Mouse (Mus musculus): ENCODE data around the gene Snx9. TPM values are rescaled to one million over a fixed set of nuclear protein-coding genes. Genes with fewer than 3 reads are reported as not detected.

The Snx9 gene
- polyA plus RNA-seq, 1 experiment: 17.8 TPM

GRCm38 (mm10) chr17:5966706-5967105 is 125.6 kb downstream of the Snx9 start:
- TF ChIP-seq POLR2A (IDR thresholded peaks at IDR 0.05; ENCODE audit: borderline replicate concordance, insufficient read depth, low read length): no peak
- TF ChIP-seq CTCF (IDR thresholded peaks at IDR 0.05; ENCODE audit: borderline replicate concordance, insufficient read depth, low read depth, low read length): no peak
- 91% methylated on average over 5 of the region's 5 CpGs for WGBS

GRCm38 (mm10) chr17:5968562-5968961 is 127.4 kb downstream of the Snx9 start:
- H3K27me3 ChIP-seq (ENCODE audit: control insufficient read depth, insufficient read depth, low read length): no peaks in the 10 kb centered on the region
- H3K27ac ChIP-seq (ENCODE audit: insufficient read depth, low read length): no peak overlapping the region
- H3K4me1 ChIP-seq (ENCODE audit: control insufficient read depth, insufficient read depth, low read length): no peaks in the 10 kb centered on the region
- TF ChIP-seq POLR2A (IDR thresholded peaks at IDR 0.05; ENCODE audit: borderline replicate concordance, insufficient read depth, low read length) (no peak), CTCF (IDR thresholded peaks at IDR 0.05; ENCODE audit: borderline replicate concordance, insufficient read depth, low read depth, low read length) (no peak)
- no peak overlapping the region for H3K4me3 ChIP-seq (replicated peaks; ENCODE audit: insufficient read depth, low read depth, low read length)
- 84% methylated on average over 6 of the region's 6 CpGs for WGBS
- no peak for DNase-seq

More at GRCm38 (mm10) chr17:5966706-5967105, 125.6 kb downstream of the Snx9 start:
- Histone ChIP-seq H3K27ac (ENCODE audit: insufficient read depth, low read length) (no peak overlapping the region), H3K27me3 (ENCODE audit: control insufficient read depth, insufficient read depth, low read length) (no peaks in the 10 kb centered on the region), H3K4me3 (replicated peaks; ENCODE audit: insufficient read depth, low read depth, low read length) (no peak overlapping the region), H3K4me1 (ENCODE audit: control insufficient read depth, insufficient read depth, low read length) (no peaks in the 10 kb centered on the region)
- DNase-seq: no peak

- no peaks in the 10 kb centered on the region for H3K27me3 ChIP-seq (ENCODE audit: control insufficient read depth, insufficient read depth, low read length)
- no peak for TF ChIP-seq POLR2A (IDR thresholded peaks at IDR 0.05; ENCODE audit: borderline replicate concordance, insufficient read depth, low read length)
- no peak for TF ChIP-seq CTCF (IDR thresholded peaks at IDR 0.05; ENCODE audit: borderline replicate concordance, insufficient read depth, low read depth, low read length)
- H3K4me3 ChIP-seq (replicated peaks; ENCODE audit: insufficient read depth, low read depth, low read length): no peak overlapping the region
- no peak for DNase-seq
- no peak overlapping the region for H3K27ac ChIP-seq (ENCODE audit: insufficient read depth, low read length)
- 73% methylated on average over 3 of the region's 3 CpGs for WGBS
- no peaks in the 10 kb centered on the region for H3K4me1 ChIP-seq (ENCODE audit: control insufficient read depth, insufficient read depth, low read length)
These were observed 128.1 kb downstream of the Snx9 start for GRCm38 (mm10) chr17:5969246-5969645.

- Histone ChIP-seq H3K4me1 (ENCODE audit: control insufficient read depth, insufficient read depth, low read length) (peaks cover 4% of the 10 kb centered on the region; the same call in 1 of the 2 replicates), H3K27me3 (ENCODE audit: control insufficient read depth, insufficient read depth, low read length) (no peaks in the 10 kb centered on the region), H3K4me3 (replicated peaks; ENCODE audit: insufficient read depth, low read depth, low read length) (no peak overlapping the region), H3K27ac (ENCODE audit: insufficient read depth, low read length) (no peak overlapping the region)
- WGBS: 96% methylated on average over 5 of the region's 5 CpGs
- TF ChIP-seq CTCF (IDR thresholded peaks at IDR 0.05; ENCODE audit: borderline replicate concordance, insufficient read depth, low read depth, low read length) (no peak), POLR2A (IDR thresholded peaks at IDR 0.05; ENCODE audit: borderline replicate concordance, insufficient read depth, low read length) (no peak)
- no peak for DNase-seq
These were observed 129.2 kb downstream of the Snx9 start for GRCm38 (mm10) chr17:5970298-5970821.

- TF ChIP-seq POLR2A (IDR thresholded peaks at IDR 0.05; ENCODE audit: borderline replicate concordance, insufficient read depth, low read length): no peak
- no peak for TF ChIP-seq CTCF (IDR thresholded peaks at IDR 0.05; ENCODE audit: borderline replicate concordance, insufficient read depth, low read depth, low read length)
- H3K27me3 ChIP-seq (ENCODE audit: control insufficient read depth, insufficient read depth, low read length): no peaks in the 10 kb centered on the region
- H3K27ac ChIP-seq (ENCODE audit: insufficient read depth, low read length): no peak overlapping the region
- no peak for DNase-seq
- H3K4me1 ChIP-seq (ENCODE audit: control insufficient read depth, insufficient read depth, low read length): peaks cover 23% of the 10 kb centered on the region
- 76% methylated on average over 8 of the region's 8 CpGs for WGBS
- H3K4me3 ChIP-seq (replicated peaks; ENCODE audit: insufficient read depth, low read depth, low read length): no peak overlapping the region
These were observed 132.4 kb downstream of the Snx9 start for GRCm38 (mm10) chr17:5973536-5973935.

GRCm38 (mm10) chr17:5975099-5975977 is 134.2 kb downstream of the Snx9 start:
- no peaks in the 10 kb centered on the region for H3K27me3 ChIP-seq (ENCODE audit: control insufficient read depth, insufficient read depth, low read length)
- no peak for TF ChIP-seq POLR2A (IDR thresholded peaks at IDR 0.05; ENCODE audit: borderline replicate concordance, insufficient read depth, low read length)
- TF ChIP-seq CTCF (IDR thresholded peaks at IDR 0.05; ENCODE audit: borderline replicate concordance, insufficient read depth, low read depth, low read length): 0 out of 2 replicates have a peak, but pooled peaks have one; percentile 5
- H3K4me1 ChIP-seq (ENCODE audit: control insufficient read depth, insufficient read depth, low read length): peaks cover 32% of the 10 kb centered on the region
- peak overlapping the region; percentile 40 for H3K4me3 ChIP-seq (replicated peaks; ENCODE audit: insufficient read depth, low read depth, low read length)
- H3K27ac ChIP-seq (ENCODE audit: insufficient read depth, low read length): peak overlapping the region; percentile 8; the same call in 1 of the 2 replicates
- 20% methylated on average over 23 of the region's 23 CpGs for WGBS
- peak; percentile 57 to 62 for DNase-seq

GRCm38 (mm10) chr17:5976221-5977055 is 135.3 kb downstream of the Snx9 start:
- Histone ChIP-seq H3K27ac (ENCODE audit: insufficient read depth, low read length) (peak overlapping the region; percentile 23; the same call in 1 of the 2 replicates), H3K4me3 (replicated peaks; ENCODE audit: insufficient read depth, low read depth, low read length) (no peak overlapping the region)

More at GRCm38 (mm10) chr17:5976221-5977055, 135.3 kb downstream of the Snx9 start:
- TF ChIP-seq CTCF (IDR thresholded peaks at IDR 0.05; ENCODE audit: borderline replicate concordance, insufficient read depth, low read depth, low read length) (no peak), POLR2A (IDR thresholded peaks at IDR 0.05; ENCODE audit: borderline replicate concordance, insufficient read depth, low read length) (no peak)
- H3K4me1 ChIP-seq (ENCODE audit: control insufficient read depth, insufficient read depth, low read length): peaks cover 32% of the 10 kb centered on the region
- no peaks in the 10 kb centered on the region for H3K27me3 ChIP-seq (ENCODE audit: control insufficient read depth, insufficient read depth, low read length)
- 74% methylated on average over 20 of the region's 20 CpGs for WGBS
- no peak for DNase-seq
